Mouse (Mus musculus) heart, adult 9 months (tissue): ENCODE results near the gene Klhl28.

Experiments
- DNase-seq, 2 experiments: peaks; one replicate each; pipeline ENCODE4 v3.0.0; 2022; ENCODE audit warnings: low spot score in 2 of 2

The Klhl28 gene

DNA sequence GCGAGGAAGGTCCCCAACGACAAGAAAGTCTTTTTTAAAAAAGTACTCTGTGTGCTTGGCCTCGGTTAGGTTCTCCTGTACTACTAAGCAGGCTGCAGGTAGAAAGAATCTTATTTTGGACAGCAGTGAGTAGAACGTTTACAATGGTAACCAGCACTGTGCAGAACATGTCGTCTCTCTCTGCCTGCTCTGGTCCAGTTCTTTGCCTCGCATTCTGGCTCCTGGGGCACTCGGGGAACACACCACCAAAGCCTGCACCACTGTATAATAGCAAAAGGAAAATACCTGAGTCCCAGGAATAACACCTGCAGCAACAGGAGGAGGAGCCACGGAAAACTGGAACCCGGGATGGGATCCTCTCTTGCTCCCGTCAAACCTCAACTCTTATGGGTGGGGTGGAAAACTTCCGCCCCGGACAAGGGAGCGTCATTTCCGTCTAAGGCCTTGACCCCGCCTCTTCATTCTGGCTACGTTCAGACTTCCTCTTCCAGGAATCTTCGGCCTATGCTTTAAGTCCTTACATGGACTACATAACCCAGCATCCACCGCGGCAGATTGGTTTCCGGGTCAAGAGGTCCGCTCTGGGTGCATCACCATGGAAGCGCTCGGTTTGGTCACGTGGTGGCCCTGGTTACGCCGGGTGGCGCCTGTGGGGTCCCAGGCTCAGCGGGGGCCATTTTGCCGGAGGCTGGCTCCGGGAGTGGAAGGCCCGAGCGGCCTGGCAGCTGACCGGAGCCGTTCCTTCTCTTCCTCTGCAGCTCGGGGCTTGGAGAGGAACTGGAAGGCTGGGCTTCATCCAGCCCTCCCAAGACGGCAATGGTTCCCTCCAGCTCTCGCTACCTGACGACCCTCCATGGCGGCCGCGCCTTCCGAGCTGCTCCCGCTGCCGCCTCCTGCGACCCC lies at the start of gene Klhl28, which contains the start of gene Togaram1:
Gene Klhl28 (minus strand): TSS at position 411 of the 903 bp plus-strand sequence.
Gene Togaram1 (plus strand): TSS at position 681 of the 903 bp plus-strand sequence.
- peak; percentile 100 for DNase-seq

GRCm38 (mm10) chr12:65007725-65008124 lies 42.4 kb upstream of the Klhl28 start:
- DNase-seq = no peak

GRCm38 (mm10) chr12:64977518-64977917 lies 12.2 kb upstream of the Klhl28 start:
- DNase-seq = no peak

DNA sequence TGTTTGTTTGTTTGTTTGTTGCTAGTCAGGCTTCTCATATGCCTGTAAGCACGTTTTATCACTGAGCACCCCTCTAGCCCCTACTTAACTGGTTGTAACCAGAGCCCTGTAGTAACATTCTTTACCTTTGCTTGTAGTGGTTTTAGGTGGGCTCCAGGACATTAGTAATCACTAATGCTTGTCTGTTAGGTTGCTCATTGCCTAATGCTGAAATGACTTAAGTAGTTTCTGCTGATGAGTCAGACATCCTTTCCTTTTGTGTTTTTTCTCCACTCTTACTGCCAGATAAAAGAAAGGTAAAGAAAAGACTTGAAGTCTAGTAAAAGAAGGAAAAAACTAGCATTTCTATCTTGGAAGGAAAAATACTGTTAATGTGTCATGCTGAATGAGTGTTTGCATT lies 10.9 kb upstream of the Klhl28 start:
- no peak for DNase-seq

DNA sequence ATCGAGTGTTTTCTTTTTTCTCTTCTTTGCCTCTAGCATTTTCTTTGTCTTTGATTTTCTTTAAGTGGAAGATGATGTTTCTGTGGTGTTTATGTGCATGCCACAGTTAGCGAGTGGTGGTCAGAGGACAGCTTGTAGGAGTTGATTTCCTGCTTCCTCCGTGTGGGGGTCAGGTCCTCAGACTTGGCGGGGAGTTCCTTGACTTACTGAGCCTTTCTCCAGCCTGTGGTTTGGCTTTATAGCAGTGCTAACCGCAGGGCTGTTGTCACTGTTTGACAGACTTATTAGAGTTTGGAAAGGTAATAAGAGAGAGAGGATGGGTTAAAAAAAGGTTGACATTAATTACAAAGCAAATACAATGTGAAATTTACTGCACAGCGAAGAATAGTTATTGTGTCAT lies 10.2 kb upstream of the Klhl28 start:
- DNase-seq = no peak

- DNase-seq = no peak
Observed at GRCm38 (mm10) chr12:64972063-64972462, 6.7 kb upstream of the Klhl28 start.

DNA sequence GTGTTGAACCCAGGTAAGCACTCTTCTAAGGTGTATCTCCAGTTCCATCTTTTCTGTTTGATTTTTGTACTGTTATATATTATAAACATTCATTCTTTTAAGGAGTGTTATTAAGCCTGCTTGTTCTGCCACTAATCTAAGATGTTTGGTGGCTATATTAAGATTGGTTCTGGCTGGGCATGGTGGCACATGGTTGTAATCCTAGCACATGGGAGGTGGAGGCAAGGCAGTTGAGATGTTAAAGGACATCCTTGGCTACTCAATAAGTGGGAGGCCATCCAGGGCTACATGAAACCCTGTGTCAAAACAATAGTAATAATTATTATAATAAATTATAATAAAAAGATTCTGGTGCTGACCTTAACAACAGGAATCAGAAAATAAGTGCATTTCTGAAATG lies 6.1 kb upstream of the Klhl28 start:
- no peak for DNase-seq

GRCm38 (mm10) chr12:64968067-64968466 lies 2.7 kb upstream of the Klhl28 start:
- no peak for DNase-seq

- peak; percentile 1 to 4 for DNase-seq
Observed at GRCm38 (mm10) chr12:64967470-64967869, 2.1 kb upstream of the Klhl28 start.

DNA sequence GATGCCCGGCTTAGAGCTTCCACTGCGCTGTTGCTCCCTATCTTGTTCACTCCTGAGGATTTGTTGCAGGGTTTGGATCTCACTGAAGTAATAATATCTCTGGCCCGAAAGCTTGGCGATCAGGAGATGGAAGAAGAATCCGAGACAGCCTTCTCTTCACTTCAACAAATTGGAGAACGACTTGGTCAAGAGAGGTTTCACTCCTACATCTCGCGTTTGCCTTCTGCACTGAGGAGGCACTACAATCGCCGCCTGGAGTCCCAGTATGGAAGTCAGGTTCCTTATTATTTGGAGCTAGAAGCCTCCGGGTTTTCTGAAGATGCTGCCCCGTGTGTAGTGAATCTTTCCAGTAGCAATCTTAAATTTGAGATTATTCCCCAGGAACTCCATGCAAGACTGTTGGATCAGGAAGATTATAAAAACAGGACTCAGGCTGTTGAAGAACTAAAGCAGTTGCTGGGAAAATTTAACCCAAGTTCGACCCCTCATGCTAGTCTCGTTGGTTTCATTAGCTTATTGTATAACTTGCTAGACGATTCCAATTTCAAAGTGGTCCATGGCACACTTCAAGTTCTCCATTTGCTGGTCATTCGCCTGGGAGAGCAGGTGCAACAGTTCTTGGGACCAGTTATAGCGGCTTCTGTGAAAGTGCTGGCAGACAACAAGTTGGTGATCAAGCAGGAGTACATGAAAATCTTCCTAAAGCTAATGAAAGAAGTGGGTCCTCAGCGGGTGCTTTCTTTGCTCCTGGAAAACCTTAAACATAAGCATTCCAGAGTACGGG lies 1.5 kb upstream of the Klhl28 start:
- no peak for DNase-seq

GRCm38 (mm10) chr12:64966101-64966631 lies 832 bp upstream of the Klhl28 start:
- DNase-seq = peak in 1 of 2 experiments; percentile 37

GRCm38 (mm10) chr12:64964560-64964959 lies 774 bp downstream of the Klhl28 start:
- peak in 1 of 2 experiments; percentile 4 for DNase-seq

DNA sequence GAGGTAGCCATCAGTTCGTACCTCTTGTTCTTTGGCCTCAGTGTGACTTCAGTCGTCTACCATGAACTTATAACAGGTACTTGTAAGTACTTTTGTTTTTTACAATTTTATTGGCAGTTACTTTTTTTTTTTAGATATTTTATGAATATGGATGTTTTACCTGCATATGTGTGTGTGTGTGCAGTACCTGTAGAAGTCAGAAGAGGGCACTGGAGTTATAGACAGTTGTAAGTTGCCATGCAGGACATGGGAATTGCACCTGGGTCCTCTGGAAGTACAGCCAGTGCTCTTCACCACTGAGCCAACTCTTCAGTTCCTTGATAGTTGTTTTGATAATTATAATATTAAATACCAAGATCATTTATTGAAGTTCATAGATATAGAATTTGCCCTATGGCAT lies 27.8 kb downstream of the Klhl28 start:
- DNase-seq = no peak

DNA sequence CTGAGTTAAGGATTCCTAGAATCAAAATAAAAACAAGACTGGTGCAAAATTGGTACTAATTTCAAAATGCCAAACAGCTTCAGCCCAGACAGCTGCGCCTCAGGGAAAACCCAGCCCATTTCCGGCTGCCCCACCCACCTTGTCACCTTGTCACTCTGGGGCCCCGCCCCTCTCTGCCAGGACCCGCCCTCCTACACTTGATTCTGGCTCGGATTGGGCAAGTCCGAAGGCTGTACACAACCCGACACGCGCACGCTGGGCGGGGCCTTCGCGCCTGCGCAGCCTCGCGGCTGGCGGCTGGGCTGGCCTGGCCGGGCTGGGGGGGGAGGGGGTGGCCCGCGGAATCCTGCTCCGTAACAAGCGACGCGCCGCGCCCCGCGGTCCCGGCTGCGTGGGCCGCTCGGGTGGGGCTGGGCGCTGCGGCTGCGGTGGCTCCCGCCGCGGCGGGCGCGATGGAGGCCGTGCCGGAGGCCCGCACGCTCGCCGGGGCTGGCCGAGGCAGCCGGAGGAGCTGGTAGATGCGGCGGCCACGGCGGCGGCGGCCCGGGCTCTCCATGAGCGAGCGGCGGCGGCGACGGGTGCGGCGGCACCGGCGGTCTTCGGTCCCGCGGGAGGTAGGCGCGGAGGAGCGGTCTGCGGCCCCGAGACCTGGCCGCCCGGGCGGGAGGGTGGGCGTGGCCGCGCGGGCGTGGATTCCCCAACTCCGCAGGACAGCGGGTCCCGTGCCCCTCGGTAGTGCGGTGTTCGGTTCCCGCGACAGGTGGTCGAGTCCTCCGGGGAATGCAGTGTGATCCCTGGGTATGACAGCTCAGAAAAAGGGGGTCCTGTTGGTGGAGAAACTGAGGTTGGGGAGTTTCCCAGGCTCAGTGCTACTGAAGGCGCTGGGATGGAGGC lies 47.5 kb downstream of the Klhl28 start, which contains the start of gene Gm527:
Gene Gm527 (plus strand): TSS at position 329 of the 894 bp plus-strand sequence.
- peak; percentile 95 to 96 for DNase-seq

- DNase-seq = no peak
Observed at GRCm38 (mm10) chr12:64916735-64917134, 48.6 kb downstream of the Klhl28 start.

GRCm38 (mm10) chr12:64912996-64913395 lies 52.3 kb downstream of the Klhl28 start:
- DNase-seq = no peak

GRCm38 (mm10) chr12:64903186-64903585 lies 62.1 kb downstream of the Klhl28 start:
- DNase-seq = peak; percentile 52 to 54

DNA sequence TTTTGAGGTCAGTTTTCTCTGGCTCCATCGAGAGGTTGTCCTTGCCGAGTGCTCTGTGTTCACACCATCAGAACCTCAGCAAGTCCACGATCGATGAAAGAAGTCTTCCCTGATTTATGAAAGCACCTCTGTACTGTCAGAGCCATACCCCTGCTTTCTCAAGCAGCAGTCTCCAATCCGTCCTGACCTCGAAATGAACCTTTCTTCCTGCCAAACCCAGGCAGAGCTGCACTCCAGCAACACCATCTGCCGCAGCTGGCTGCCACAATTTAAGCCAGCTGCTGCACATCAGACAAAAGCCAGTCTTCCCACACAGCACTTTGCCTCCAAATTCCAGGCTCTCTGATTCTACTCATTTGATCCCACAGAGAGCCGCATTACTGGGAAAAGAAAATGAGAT lies 62.8 kb downstream of the Klhl28 start:
- DNase-seq = peak; percentile 73 to 75

DNA sequence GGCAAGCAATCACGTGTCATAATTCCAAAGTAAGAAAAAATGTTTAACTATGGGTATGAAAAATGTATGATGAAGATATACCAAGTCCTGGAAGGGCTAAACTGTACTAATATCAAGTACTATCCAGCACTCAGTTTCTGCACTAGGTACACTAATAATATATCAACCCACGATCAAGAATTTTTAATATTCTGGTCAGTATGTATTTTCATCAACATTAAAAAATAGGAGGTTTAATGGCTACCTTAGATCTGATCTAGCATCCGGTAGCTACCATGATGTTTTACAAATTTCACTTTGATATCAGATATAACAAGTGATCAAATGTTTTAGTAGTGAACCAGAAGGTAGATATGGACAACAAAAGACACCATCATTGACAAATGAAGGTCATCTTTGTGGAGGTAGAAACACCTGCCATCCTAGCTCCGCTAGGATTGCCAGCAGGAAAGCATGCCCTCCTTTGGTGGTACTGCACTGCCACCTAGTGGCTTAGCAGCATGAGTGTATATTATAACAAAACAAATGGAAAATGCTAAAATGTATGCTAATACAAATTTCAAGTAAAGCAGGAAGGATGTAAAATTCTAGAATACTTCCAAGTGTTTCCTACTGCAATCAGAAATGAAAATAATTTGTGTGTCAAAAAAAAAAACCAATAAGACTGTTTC lies 68.1 kb downstream of the Klhl28 start:
- peak in 1 of 2 experiments; percentile 4 for DNase-seq
